Mouse (Mus musculus) fat pad, adult 2 months (tissue): Measurements from ENCODE around the gene Cpne7.
"Not testable (repeated sequence)": the region's sequence is repeated elsewhere in the genome, so short reads cannot be mapped to it uniquely, and the experiment has no call there.

Source experiments
- DNase-seq: peaks from one replicate; pipeline ENCODE4 v3.0.0-alpha.2; 2011; ENCODE audit warnings: low read depth, low spot score; ENCODE audit errors: extremely low read depth

The Cpne7 gene

GRCm38 (mm10) chr8:123117127-123117731 is at the start of gene Cpne7:
Gene Cpne7 (plus strand): TSS chr8:123117374.
- DNase-seq, result no peak

- DNase-seq, result no peak
These were observed 46.0 kb upstream of the Cpne7 start for GRCm38 (mm10) chr8:123071176-123071575.

GRCm38 (mm10) chr8:123077213-123077612 is 40.0 kb upstream of the Cpne7 start:
- DNase-seq, result no peak

- no peak for DNase-seq
These were observed 34.2 kb upstream of the Cpne7 start for GRCm38 (mm10) chr8:123082993-123083392.

GRCm38 (mm10) chr8:123083610-123084009 is 33.6 kb upstream of the Cpne7 start:
- DNase-seq, result no peak

GRCm38 (mm10) chr8:123087289-123087688 is 29.9 kb upstream of the Cpne7 start:
- no peak for DNase-seq

GRCm38 (mm10) chr8:123097216-123097615 is 20.0 kb upstream of the Cpne7 start:
- no peak for DNase-seq

- no peak for DNase-seq
These were observed 19.2 kb upstream of the Cpne7 start for GRCm38 (mm10) chr8:123097786-123098584.

GRCm38 (mm10) chr8:123100288-123100687 is 16.9 kb upstream of the Cpne7 start:
- peak; percentile 56 for DNase-seq

GRCm38 (mm10) chr8:123101244-123101643 is 15.9 kb upstream of the Cpne7 start:
- no peak for DNase-seq

GRCm38 (mm10) chr8:123101735-123102685 is 15.2 kb upstream of the Cpne7 start, which contains the start of gene Rpl13:
Gene Rpl13 (plus strand): TSS chr8:123102350.
- DNase-seq, result peak; percentile 46

GRCm38 (mm10) chr8:123102855-123103254 is 14.3 kb upstream of the Cpne7 start:
- not testable (repeated sequence) for DNase-seq

- no peak for DNase-seq
These were observed 13.9 kb upstream of the Cpne7 start for GRCm38 (mm10) chr8:123103285-123103684.

GRCm38 (mm10) chr8:123104046-123104767 is 13.0 kb upstream of the Cpne7 start:
- DNase-seq, result no peak

GRCm38 (mm10) chr8:123105553-123106326 is 11.4 kb upstream of the Cpne7 start:
- no peak for DNase-seq

- no peak for DNase-seq
These were observed 10.6 kb upstream of the Cpne7 start for GRCm38 (mm10) chr8:123106531-123106930.

- no peak for DNase-seq
These were observed 9.2 kb upstream of the Cpne7 start for GRCm38 (mm10) chr8:123108010-123108409.

GRCm38 (mm10) chr8:123108953-123109352 is 8.2 kb upstream of the Cpne7 start:
- no peak for DNase-seq

GRCm38 (mm10) chr8:123110649-123111048 is 6.5 kb upstream of the Cpne7 start:
- DNase-seq, result no peak

- no peak for DNase-seq
These were observed 4.3 kb upstream of the Cpne7 start for GRCm38 (mm10) chr8:123112892-123113291.
